Mouse (Mus musculus): ENCODE measurements around the gene P3h4. TPM values are rescaled to one million over a fixed set of nuclear protein-coding genes. Genes with fewer than 3 reads are reported as not detected.

Gene P3h4
- polyA plus RNA-seq, 1 experiment = not detected

DNA sequence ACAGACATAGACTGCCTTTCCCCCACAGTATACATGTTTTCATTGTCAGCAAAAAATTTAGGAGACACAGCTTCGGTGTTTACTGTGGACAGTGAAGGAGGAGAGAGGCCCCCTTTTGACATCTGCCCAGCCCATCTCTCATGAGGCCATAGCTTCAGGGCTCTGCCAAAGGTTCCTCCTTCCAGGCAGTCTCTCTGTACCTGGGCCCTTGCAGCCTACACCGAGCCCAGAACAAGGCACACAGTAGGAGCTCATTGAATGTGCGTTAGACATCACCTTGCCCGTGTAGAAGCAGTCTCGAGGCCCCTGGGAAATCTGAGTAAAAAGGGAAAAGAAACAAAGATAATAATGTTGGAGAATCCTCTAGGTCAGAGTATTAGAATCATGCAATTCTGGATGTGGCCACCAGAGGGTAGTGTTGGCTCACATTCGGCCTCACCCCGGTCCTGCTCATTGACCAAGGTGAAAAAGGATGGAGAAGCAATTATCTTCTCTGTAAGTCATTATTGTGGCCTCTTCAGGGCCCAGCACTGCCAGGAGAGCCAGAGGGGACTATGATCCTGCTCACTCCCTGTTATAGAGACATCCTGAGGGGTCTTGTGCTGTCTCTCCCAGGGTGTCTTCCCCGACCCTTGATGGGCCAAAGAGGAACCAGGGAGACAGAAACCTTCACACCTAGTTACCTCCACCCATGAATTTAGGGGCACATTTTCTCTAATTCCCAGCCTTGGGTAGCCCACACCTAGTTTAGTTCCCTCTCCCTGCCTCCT lies 52.2 kb downstream of the P3h4 start:
- no peak for TF ChIP-seq GATA1 (IDR thresholded peaks at IDR 0.05; ENCODE audit: low read length)

DNA sequence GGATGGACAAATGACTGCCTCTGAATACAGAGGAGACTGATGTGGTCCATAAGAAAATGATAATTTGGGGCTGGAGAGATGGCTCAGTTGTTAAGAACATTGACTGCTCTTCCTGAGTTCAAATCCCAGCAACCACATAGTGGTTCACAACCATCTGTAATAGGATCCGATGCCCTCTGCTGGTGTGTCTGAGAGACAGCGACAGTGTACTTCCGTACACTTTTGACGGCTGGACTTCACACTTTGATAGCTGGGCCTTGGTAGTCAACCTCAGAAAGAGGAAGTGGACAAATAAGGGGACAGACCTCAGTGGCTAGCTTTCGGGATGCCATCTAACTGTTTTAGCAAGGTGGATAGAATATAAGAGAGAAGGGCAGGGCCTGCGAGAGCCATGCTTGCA lies 54.5 kb downstream of the P3h4 start:
- TF ChIP-seq GATA1 (IDR thresholded peaks at IDR 0.05; ENCODE audit: low read length) = no peak

Other genes with a start within 250 kb of the P3h4 start
- gene Krt9, start 221.6 kb downstream of the P3h4 start, polyA plus RNA-seq (2012) = not detected in 2 replicates
- not detected in 2 replicates for gene Krt14, start 207.3 kb downstream of the P3h4 start, polyA plus RNA-seq (2012)
- gene Krt16, start 165.9 kb downstream of the P3h4 start, polyA plus RNA-seq (2012) = not detected in 2 replicates
- gene Krt17, start 153.8 kb downstream of the P3h4 start, polyA plus RNA-seq (2012) = 0.04 TPM in 1 of 2 replicates, not detected in the other
- gene Krt42, start 145.0 kb downstream of the P3h4 start, polyA plus RNA-seq (2012) = not detected in 2 replicates
- 517 and 775 TPM in 2 replicates for gene Eif1, start 95.0 kb downstream of the P3h4 start, polyA plus RNA-seq (2012)
- not detected in 2 replicates for gene Gast, start 80.4 kb downstream of the P3h4 start, polyA plus RNA-seq (2012)
- not detected in 2 replicates for gene Hap1, start 58.7 kb downstream of the P3h4 start, polyA plus RNA-seq (2012)
- not detected in 2 replicates for gene Jup, start 17.1 kb downstream of the P3h4 start, polyA plus RNA-seq (2012)
- not detected in 2 replicates for gene Fkbp10, start 861 bp upstream of the P3h4 start, polyA plus RNA-seq (2012)
- gene Nt5c3b, start 27.0 kb upstream of the P3h4 start, polyA plus RNA-seq (2012) = 51.0 and 63.7 TPM in 2 replicates
- 0.09 TPM in 2 replicates for gene Klhl10, start 27.1 kb upstream of the P3h4 start, polyA plus RNA-seq (2012)
- gene Klhl11, start 57.9 kb upstream of the P3h4 start, polyA plus RNA-seq (2012) = 3.4 and 3.8 TPM in 2 replicates
- 24.4 and 80.2 TPM in 2 replicates for gene Acly, start 113.2 kb upstream of the P3h4 start, polyA plus RNA-seq (2012)
- 0.03 TPM in 1 of 2 replicates, not detected in the other for gene Ttc25, start 130.8 kb upstream of the P3h4 start, polyA plus RNA-seq (2012)
- gene Cnp, start 160.1 kb upstream of the P3h4 start, polyA plus RNA-seq (2012) = 2.9 and 3.7 TPM in 2 replicates
- 52.6 and 60.7 TPM in 2 replicates for gene Nkiras2, start 204.4 kb upstream of the P3h4 start, polyA plus RNA-seq (2012)
- gene Dnajc7, start 205.3 kb upstream of the P3h4 start, polyA plus RNA-seq (2012) = 96.0 and 111 TPM in 2 replicates